Mouse (Mus musculus) thymus, adult 2 months (tissue): ENCODE results near the gene Prkce.

Experiments used
- CTCF ChIP-seq: fragments of 200-500 bp; IDR thresholded peaks from 2 replicates; pipeline ENCODE4 v1.5.1; 2012; ENCODE audit warnings: mild to moderate bottlenecking, control low read depth, low read length, moderate library complexity, borderline replicate concordance; ENCODE audit not compliant: control insufficient read depth, poor library complexity, insufficient read depth; ENCODE audit errors: extremely low read depth
- POLR2A ChIP-seq: fragments of 200-500 bp; IDR thresholded peaks from 2 replicates; pipeline ENCODE4 v1.6.1; 2012; ENCODE audit warnings: mild to moderate bottlenecking, low read length, control low read depth, moderate library complexity; ENCODE audit not compliant: control insufficient read depth, poor library complexity, insufficient read depth; ENCODE audit errors: extremely low read depth

DNA sequence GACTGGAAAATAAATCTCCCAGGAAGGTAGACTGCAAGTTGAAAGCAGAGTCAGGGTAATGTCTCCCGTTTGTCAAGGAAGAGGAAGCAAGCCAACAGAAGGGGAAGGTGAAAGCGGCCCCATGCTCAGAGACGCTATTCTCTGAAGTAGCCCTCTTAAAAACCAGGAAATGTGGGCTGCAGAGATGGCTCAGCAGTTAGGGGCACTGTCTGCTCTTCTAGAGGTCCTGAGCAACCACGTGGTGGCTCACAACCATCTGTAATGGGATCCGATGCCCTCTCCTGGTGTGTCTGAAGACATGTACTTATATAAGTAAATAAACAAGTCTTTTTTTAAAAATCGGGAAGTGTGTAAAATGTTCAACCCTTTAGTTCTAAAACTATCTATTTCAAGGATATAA is 327.3 kb downstream of the Prkce start:
- TF ChIP-seq POLR2A (no peak), CTCF (no peak)
